Mouse (Mus musculus): ENCODE results near the gene Edaradd. TPM values are rescaled to one million over a fixed set of nuclear protein-coding genes. Genes with fewer than 3 reads are reported as not detected.

The Edaradd gene
- total RNA-seq (2023): 0.95 TPM

DNA sequence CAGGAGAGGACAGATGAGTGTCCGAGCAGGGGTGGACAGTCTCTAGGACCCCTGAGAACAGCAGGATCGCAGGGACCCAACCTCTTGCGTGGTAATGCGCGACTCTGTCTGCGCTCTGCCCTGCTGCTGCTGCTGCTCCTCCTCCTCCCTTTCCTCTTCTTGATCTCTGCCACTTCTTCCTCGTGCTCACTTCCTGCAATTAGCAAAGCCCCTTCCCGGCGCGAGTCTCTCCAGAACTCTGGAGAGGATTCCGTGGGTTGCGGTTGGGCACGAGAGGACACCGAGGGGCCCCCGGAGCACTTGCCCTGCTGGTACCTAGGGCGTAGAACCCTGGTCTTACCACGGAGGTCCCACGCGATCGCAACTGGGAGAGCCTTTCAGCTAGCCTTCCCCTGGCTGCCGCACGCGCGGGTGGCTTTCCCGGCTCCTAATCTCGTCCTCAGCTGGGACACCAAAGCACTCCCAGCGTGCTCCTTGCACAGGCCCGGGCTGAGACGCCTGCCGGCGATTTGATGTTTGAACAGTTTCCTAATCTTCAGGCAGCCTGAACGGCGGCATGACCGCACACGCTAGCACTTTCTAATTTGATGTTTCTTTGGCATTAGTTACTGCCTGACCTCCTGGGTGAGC lies at the start of gene Edaradd:
Gene Edaradd (minus strand): TSS at position 484 of the 630 bp plus-strand sequence.

GRCm38 (mm10) chr13:12565621-12566390 lies 45.6 kb upstream of the Edaradd start, which contains the start of gene Ero1lb:
Gene Ero1lb (plus strand): TSS chr13:12565874.

DNA sequence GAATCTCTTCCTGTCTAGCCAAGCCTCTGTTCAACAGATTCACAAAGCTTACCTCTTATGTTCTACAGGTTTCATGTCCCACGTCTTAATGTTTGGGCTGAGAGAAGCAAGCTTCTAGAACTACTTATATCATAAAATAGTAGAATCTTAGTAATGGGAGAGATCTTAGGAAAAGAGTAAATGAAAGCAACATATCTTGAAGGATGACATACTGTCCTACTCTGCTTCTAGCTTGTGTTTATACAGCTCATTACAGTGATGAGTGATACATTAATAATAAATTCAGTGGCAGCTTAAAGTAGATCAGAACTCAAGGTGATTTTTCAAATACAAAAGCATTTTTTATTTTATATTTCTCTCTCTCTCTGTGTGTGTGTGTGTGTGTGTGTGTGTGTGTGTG lies 55.4 kb downstream of the Edaradd start, which contains the start of gene Lgals8:
Gene Lgals8 (minus strand): TSS at position 101 of the 400 bp plus-strand sequence.

Other genes with a start within 250 kb of the Edaradd start
- 16.3 TPM for gene Actn2, start 179.7 kb downstream of the Edaradd start, total RNA-seq (2023)
- gene Heatr1, start 125.4 kb downstream of the Edaradd start, total RNA-seq (2023): 90.2 TPM
- gene Lgals8, start 55.5 kb downstream of the Edaradd start, total RNA-seq (2023): 71.5 TPM
- 20.2 TPM for gene Ero1lb, start 45.4 kb upstream of the Edaradd start, total RNA-seq (2023)